ENCODE assay signal across 22 mouse cellular contexts in the genomic region with DNA sequence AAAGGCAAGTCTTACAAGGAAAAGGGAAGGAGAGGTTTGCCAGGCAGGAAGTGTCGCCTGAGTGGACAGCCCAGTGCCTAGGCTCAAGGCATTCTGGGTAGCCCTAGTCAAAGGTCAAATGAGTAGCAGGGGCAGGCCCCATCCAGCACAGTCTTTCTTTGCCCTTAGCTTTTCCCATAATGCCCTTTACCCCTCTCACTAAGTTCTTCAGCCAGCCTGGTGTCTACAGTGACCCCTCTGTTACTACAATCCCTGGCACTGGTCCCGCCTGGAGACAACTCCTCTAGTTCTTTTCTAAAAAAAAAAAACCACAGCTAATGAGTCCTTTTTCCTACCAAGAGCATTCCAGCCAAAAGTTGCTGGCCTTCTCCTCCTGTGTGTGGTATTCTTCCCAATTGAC.
DNase-seq lines count a peak whose midpoint lies in the region; ATAC-seq and TF ChIP-seq lines count a peak whose summit lies in the region.
"Had no signal": no experiment of that assay in that cellular context is flagged by ENCODE, and none has a peak within 500 bp of the region (broad histone marks: within the 10 kb centered on the region; RNA-seq: fewer than 3 reads in every experiment).

No protein-coding gene starts in this region.

- no peaks in the 10 kb centered on the region for H3K9me3 ChIP-seq in kidney, embryonic 14.5 days (ENCODE audit: control insufficient read depth, low read length)
- no peaks in the 10 kb centered on the region for H3K9me3 ChIP-seq in liver, postnatal 0 days (ENCODE audit: low read length)
- no peaks in the 10 kb centered on the region for H3K9me3 ChIP-seq in liver, embryonic 11.5 days (ENCODE audit: control insufficient read depth, low read length)
- H3K9me3 ChIP-seq: forebrain, embryonic 12.5 days; heart, embryonic 15.5 days; neural tube, embryonic 12.5 days had no signal

- no peaks in the 10 kb centered on the region for H3K27me3 ChIP-seq in kidney, embryonic 14.5 days (ENCODE audit: control insufficient read depth, insufficient read depth, low read length)
- H3K27me3 ChIP-seq in liver, postnatal 0 days (ENCODE audit: insufficient read depth, low read length): no peaks in the 10 kb centered on the region
- H3K27me3 ChIP-seq in liver, embryonic 11.5 days (replicated peaks; ENCODE audit: control insufficient read depth, insufficient read depth, low read length): 0 out of 2 replicates have a peak, but pooled peaks cover 5% of the 10 kb centered on the region
- H3K27me3 ChIP-seq: neural tube, embryonic 12.5 days had no signal

- no peaks in the 10 kb centered on the region for H3K36me3 ChIP-seq in kidney, embryonic 14.5 days (ENCODE audit: control insufficient read depth, insufficient read depth, low read length)
- H3K36me3 ChIP-seq in liver, postnatal 0 days (replicated peaks; ENCODE audit: insufficient read depth, low read length): no peaks in the 10 kb centered on the region
- no peaks in the 10 kb centered on the region for H3K36me3 ChIP-seq in liver, embryonic 11.5 days (ENCODE audit: control insufficient read depth, insufficient read depth, low read length)
- H3K36me3 ChIP-seq: forebrain, embryonic 12.5 days; heart, embryonic 15.5 days; neural tube, embryonic 12.5 days had no signal

- TF ChIP-seq EP300 in liver, postnatal 0 days (IDR thresholded peaks at IDR 0.05; ENCODE audit: low read depth): no peak

- no peak overlapping the region for H3K4me3 ChIP-seq in kidney, embryonic 14.5 days (ENCODE audit: low read length)
- H3K4me3 ChIP-seq in liver, postnatal 0 days (ENCODE audit: low read depth, low read length): no peak overlapping the region
- no peak overlapping the region for H3K4me3 ChIP-seq in liver, embryonic 11.5 days (ENCODE audit: low read depth, low read length)
- no peak overlapping the region for H3K4me3 ChIP-seq in brown adipose tissue, adult 24 weeks (ENCODE audit: insufficient read depth, low read depth, low read length)
- H3K4me3 ChIP-seq: forebrain, embryonic 12.5 days; gastrocnemius, adult 2 months; heart, adult 2 months; heart, embryonic 15.5 days; neural tube, embryonic 12.5 days had no signal

- WGBS in kidney, embryonic 14.5 days: 79% methylated on average over 2 of the region's 2 CpGs
- 61% methylated on average over 2 of the region's 2 CpGs for WGBS in liver, postnatal 0 days (ENCODE audit: insufficient replicate concordance)
- 66% methylated on average over 2 of the region's 2 CpGs for WGBS in liver, embryonic 11.5 days

- ATAC-seq in kidney, embryonic 14.5 days (ENCODE audit: low FRiP score, low TSS enrichment): no peak
- ATAC-seq in liver, postnatal 0 days: no peak
- no peak for ATAC-seq in liver, embryonic 11.5 days (replicated peaks; ENCODE audit: low FRiP score)
- no peak for ATAC-seq in CD4-positive, CD25-positive, alpha-beta regulatory T cell, adult 4 months
- ATAC-seq: activated CD4-positive, CD25-positive, alpha-beta regulatory T cell, adult 4 months had no signal

- no peak overlapping the region for H3K4me2 ChIP-seq in kidney, embryonic 14.5 days (replicated peaks; ENCODE audit: low read depth, low read length)
- H3K4me2 ChIP-seq in liver, postnatal 0 days (ENCODE audit: low read depth, low read length): no peak overlapping the region
- H3K4me2 ChIP-seq in liver, embryonic 11.5 days: no peak overlapping the region
- H3K4me2 ChIP-seq: forebrain, embryonic 12.5 days; heart, embryonic 15.5 days; midbrain, embryonic 11.5 days; neural tube, embryonic 12.5 days had no signal

- H3K4me1 ChIP-seq in kidney, embryonic 14.5 days (ENCODE audit: control insufficient read depth, insufficient read depth, low read length): no peaks in the 10 kb centered on the region
- peaks cover 32% of the 10 kb centered on the region for H3K4me1 ChIP-seq in liver, postnatal 0 days (ENCODE audit: insufficient read depth)
- no peaks in the 10 kb centered on the region for H3K4me1 ChIP-seq in liver, embryonic 11.5 days (replicated peaks; ENCODE audit: control insufficient read depth, insufficient read depth, low read length)
- H3K4me1 ChIP-seq in brown adipose tissue, adult 24 weeks (ENCODE audit: control insufficient read depth, insufficient read depth, insufficient read length, low read length): peaks cover 11% of the 10 kb centered on the region; the same call in 1 of the 2 replicates
- H3K4me1 ChIP-seq: forebrain, embryonic 12.5 days; heart, embryonic 15.5 days; neural tube, embryonic 12.5 days had no signal

- DNase-seq in adrenal gland, postnatal 10 days: peak; percentile 32
- no peak for DNase-seq in adrenal gland, adult 8-10 months
- peak; percentile 63 for DNase-seq in kidney, adult 11 months
- no peak for DNase-seq in liver, postnatal 0 days
- DNase-seq in liver, embryonic 11.5 days (ENCODE audit: low spot score): no peak
- DNase-seq: cerebellum, adult 8-10 months; gastrocnemius, adult 2 months; heart, adult 2 months; heart, postnatal 4 days; lung, adult 2 months; right cerebral cortex, postnatal 14 days; spleen, adult 18-20 months; thymus, adult 2 months had no signal

- H3K27ac ChIP-seq in kidney, embryonic 14.5 days (ENCODE audit: low read depth, low read length): no peak overlapping the region
- peak overlapping the region; percentile 75 for H3K27ac ChIP-seq in liver, postnatal 0 days (ENCODE audit: low read depth)
- no peak overlapping the region for H3K27ac ChIP-seq in liver, embryonic 11.5 days (ENCODE audit: low read depth, low read length)
- peak overlapping the region; percentile 67 for H3K27ac ChIP-seq in brown adipose tissue, adult 24 weeks (replicated peaks; ENCODE audit: low read depth, low read length)
- H3K27ac ChIP-seq: forebrain, embryonic 12.5 days; gastrocnemius, adult 2 months; heart, adult 2 months; heart, embryonic 15.5 days; macrophage; neural tube, embryonic 12.5 days had no signal

- no peak overlapping the region for H3K9ac ChIP-seq in kidney, embryonic 14.5 days (ENCODE audit: low read depth, low read length)
- H3K9ac ChIP-seq in liver, postnatal 0 days (replicated peaks): no peak overlapping the region
- H3K9ac ChIP-seq in liver, embryonic 11.5 days (ENCODE audit: low read depth, low read length): no peak overlapping the region
- H3K9ac ChIP-seq: forebrain, embryonic 12.5 days; heart, embryonic 15.5 days; neural tube, embryonic 12.5 days had no signal

- TF ChIP-seq CTCF in liver, postnatal 0 days (IDR thresholded peaks at IDR 0.05; ENCODE audit: low read depth): no peak

Comparison
In these comparisons a context has a peak if more than half of its experiments do, and no peak if none do; other contexts are left out.
1. DNase-seq: peak in adrenal gland, postnatal 10 days (single experiment) and kidney, adult 11 months (single experiment); none in adrenal gland, adult 8-10 months (single experiment), liver, postnatal 0 days (single experiment) and liver, embryonic 11.5 days (single experiment).
2. H3K27ac ChIP-seq: peak in liver, postnatal 0 days (single experiment) and brown adipose tissue, adult 24 weeks (single experiment); none in kidney, embryonic 14.5 days (single experiment) and liver, embryonic 11.5 days (single experiment).